Mouse (Mus musculus): Measurements from ENCODE around the gene Cox8a. TPM values are rescaled to one million over a fixed set of nuclear protein-coding genes. Genes with fewer than 3 reads are reported as not detected.

Cox8a gene
- total RNA-seq, 2 experiments from 2014 or later, result 661 to 717 TPM

DNA sequence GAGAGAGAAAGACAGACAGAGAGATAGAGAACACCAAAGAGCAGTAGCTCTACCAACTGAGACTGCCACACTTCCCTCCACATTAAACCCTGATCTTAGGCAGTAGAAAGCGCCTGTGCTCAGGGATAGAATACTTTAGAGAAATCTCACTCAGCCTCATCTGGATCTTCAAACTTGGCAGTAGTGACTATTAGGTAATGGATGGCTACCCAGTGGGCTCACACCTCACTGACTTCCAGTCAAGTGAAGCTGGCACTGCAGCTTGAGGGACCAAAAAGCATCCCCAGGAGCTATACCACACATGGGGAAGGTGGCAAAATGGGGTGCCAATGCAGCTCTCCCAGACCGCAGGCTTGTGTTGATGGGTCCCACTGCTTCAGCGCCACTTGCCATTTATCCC lies 6.8 kb upstream of the Cox8a start:
- intact Hi-C loops (cut with DNase I), result no loop called here
- no peak for DNase-seq

- intact Hi-C loops (cut with DNase I), result no loop called here
- DNase-seq, result peak; percentile 29 to 36
These were observed 6.1 kb upstream of the Cox8a start for GRCm38 (mm10) chr19:7223488-7223887.

GRCm38 (mm10) chr19:7222196-7222595 lies 4.8 kb upstream of the Cox8a start:
- intact Hi-C loops (cut with DNase I), result no loop called here

DNA sequence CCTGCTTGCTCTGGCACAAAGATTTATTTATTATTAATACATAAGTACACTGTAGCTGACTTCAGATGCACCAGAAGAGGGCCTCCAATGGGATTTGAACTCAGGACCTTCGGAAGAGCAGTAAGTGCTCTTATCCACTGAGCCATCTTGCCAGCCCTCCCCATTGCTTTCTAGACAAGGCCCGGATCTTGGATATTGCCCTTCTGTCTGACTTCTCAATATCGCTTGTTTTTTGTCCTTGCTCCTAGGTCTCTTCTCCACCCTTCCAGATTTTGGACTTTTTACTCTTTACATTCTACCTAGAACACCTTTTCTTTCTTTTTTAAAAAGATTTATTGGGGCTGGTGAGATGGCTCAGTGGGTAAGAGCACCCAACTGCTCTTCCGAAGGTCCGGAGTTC lies 1.3 kb upstream of the Cox8a start:
- intact Hi-C loops (cut with DNase I), result no loop called here
- no peak for DNase-seq

More at GRCm38 (mm10) chr19:7222196-7222595, 4.8 kb upstream of the Cox8a start:
- DNase-seq, result no peak

DNA sequence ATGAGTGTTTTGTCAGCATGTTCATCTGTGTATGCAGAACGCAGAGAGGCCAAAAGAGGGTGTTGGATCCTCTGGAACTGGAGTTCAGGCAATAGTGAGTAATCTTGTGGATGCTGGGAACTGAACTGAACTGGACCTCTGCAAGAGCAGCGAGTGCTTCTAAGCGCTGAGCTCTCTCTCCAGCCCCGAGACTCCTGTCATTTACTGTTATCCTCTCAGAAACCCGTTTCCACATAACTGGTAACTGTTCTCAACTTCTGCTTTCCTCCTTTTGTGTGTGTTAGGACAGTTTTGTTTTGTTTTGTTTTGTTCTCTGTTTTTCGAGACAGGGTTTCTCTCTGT lies 481 bp upstream of the Cox8a start:
- intact Hi-C loops (cut with DNase I), result no loop called here
- no peak for DNase-seq

GRCm38 (mm10) chr19:7214484-7214883 lies 2.9 kb downstream of the Cox8a start:
- peak in 1 of 2 experiments; percentile 35 for DNase-seq
- intact Hi-C loops (cut with DNase I), result no loop called here

- no peak for DNase-seq
- intact Hi-C loops (cut with DNase I), result no loop called here
These were observed 4.4 kb downstream of the Cox8a start for GRCm38 (mm10) chr19:7213010-7213409.

DNA sequence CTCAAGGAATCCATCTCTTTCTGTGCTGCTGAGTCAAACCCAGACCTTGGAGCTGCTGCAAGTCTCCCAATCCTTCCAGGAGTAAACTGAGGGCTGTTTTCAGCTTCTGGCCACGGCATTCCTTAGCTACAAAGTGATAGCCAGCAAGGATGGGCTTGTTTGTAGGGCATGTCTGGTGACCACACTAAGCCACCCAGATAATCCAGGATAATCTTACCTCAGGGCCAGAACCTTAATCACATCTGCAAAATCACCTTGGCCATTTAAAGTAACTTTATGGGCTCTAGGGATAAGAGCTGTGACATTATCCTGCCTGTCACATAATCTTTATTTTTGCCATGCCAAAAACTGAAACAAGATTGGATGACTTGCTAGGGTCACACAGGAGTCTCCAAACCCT lies 5.2 kb downstream of the Cox8a start:
- DNase-seq, result no peak
- intact Hi-C loops (cut with DNase I), result no loop called here

DNA sequence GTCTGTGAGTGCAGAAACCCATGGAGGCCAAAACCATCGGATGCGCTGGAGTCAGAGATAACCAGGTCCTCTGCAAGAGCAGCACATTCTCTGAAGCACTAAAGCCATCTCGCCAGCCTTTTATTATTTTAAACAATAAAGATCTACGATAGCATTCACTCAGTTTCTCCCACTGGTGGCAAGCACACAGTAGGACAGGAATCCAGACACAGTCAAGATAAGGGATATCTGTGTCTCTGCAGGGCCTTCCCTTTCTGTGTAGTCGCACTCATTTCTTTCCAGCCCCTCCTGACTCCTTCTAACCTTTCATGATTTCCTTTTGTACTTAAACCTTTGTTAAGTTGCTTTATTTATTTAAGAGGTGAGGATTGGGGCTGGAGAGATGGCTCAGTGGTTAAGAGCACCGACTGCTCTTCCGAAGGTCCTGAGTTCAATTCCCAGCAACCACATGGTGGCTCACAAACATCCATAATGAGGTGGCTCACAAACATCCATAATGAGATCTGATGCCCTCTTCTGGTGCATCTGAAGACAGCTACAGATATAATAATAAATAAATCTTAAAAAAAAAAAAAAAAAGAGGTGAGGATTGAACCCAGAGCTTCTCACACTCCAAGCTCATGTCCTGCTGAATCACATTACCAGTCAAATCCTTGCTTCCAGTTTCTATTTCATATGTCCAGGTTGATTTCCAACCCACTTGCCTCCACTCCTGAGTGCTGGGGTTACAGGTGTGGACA lies 7.3 kb downstream of the Cox8a start:
- intact Hi-C loops (cut with DNase I), result no loop called here
- DNase-seq, result no peak

DNA sequence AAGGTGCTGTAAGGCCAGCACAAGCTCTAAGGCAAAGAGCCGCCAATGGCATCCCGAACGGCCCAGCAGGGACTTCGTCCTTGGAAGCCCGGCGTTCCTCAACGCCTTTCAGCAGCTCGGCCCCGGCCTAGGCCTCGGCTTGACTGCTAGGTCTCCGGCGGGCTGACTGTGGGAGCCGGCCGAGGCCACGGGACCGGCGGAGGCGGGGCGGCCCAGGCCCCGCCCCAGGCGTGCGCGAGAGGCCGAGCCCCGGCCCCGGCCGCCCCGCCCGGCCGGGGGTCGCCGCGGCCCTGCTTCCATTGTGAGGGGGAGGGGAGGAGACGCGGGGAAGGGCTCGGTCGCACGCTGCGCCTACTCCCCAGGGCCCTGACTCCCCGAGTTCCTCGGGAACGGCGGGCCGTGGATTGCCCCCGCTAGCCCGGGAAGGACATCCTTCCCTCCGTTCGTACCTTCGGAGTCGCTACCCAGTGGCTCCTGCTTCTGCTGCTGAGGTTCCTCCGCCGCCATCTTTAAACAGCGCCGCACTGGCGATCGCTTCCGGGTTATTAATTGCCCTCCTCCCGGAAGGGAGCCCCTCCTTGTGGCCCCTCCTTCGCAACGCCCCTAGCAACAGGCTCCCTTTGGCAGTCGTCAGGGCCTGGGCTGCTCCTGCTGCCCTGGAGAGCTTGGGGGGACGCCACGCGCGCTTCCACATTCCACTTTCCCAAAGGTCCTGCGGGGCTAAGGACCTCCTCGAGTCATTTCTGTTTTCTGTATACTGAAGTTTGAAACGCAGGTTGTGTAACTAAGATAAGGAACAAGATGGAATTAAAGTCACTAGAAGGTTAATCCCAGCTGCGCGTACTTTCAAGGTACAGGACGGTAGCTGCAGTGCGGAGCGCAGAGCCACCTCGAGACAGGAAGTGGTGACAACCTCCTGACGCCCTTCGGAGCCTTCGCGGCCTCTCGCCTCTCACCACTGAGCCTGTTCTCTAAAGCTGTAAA lies 11.4 kb downstream of the Cox8a start, which contains the start of gene Otub1:
Gene Otub1 (minus strand): TSS at position 564 of the 984 bp plus-strand sequence.
- DNase-seq, result peak; percentile 95 to 96
- intact Hi-C loops (cut with DNase I), result no loop called here

- DNase-seq, result no peak
- intact Hi-C loops (cut with DNase I), result no loop called here
These were observed 12.1 kb downstream of the Cox8a start for GRCm38 (mm10) chr19:7205326-7205725.

DNA sequence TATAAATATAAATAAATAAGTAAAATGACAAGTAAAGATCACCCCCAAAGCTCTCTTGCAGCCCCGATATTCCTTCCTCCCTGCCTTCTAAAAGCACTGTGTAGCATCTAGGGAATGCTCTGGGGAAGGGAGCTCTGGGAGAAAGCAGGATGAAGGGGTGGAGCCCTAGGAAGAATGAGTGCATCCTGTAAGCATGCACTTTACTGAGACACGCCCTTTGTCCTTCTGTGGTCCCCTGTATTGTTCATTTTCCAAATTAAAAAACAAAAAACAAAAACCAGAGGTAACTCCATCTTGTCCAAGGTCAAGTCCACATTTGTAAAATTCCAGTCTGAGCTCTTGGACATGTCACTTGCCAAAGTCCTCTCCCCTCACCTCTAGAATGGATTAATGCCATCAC lies 12.5 kb downstream of the Cox8a start:
- DNase-seq, result no peak
- intact Hi-C loops (cut with DNase I), result no loop called here

DNA sequence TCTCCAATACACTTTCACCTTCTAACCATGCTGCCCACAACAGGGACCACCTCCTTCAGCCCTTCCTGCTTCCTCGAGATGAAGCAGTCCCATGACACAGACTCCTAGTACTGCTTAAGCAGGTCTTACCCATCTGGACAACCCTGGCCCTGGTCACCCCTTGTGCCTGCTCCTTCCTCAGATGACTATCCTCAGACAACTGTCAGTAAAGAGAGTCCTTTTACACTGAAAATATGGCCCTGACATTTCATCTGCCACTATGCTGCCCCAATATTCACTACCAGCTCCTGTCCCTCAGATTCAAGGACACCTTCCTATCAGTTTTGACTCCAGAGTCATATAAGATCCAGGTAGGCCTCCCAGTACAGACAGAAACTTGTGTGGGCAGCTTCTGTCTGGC lies 17.0 kb downstream of the Cox8a start:
- no peak for DNase-seq
- intact Hi-C loops (cut with DNase I), result no loop called here

GRCm38 (mm10) chr19:7199089-7199488 lies 18.3 kb downstream of the Cox8a start:
- DNase-seq, result no peak
- intact Hi-C loops (cut with DNase I), result loop anchor here (2.0 kb wide), 1 partner anchor 32 kb away; no protein-coding TSS in a partner anchor

- no peak for DNase-seq
- intact Hi-C loops (cut with DNase I), result no loop called here
These were observed 20.0 kb downstream of the Cox8a start for GRCm38 (mm10) chr19:7197445-7197844.

- intact Hi-C loops (cut with DNase I), result loop anchor here (1.0 kb wide), 2 partner anchors 129 to 133 kb away; no protein-coding TSS in a partner anchor
- DNase-seq, result no peak
These were observed 20.6 kb downstream of the Cox8a start for GRCm38 (mm10) chr19:7196741-7197270.

DNA sequence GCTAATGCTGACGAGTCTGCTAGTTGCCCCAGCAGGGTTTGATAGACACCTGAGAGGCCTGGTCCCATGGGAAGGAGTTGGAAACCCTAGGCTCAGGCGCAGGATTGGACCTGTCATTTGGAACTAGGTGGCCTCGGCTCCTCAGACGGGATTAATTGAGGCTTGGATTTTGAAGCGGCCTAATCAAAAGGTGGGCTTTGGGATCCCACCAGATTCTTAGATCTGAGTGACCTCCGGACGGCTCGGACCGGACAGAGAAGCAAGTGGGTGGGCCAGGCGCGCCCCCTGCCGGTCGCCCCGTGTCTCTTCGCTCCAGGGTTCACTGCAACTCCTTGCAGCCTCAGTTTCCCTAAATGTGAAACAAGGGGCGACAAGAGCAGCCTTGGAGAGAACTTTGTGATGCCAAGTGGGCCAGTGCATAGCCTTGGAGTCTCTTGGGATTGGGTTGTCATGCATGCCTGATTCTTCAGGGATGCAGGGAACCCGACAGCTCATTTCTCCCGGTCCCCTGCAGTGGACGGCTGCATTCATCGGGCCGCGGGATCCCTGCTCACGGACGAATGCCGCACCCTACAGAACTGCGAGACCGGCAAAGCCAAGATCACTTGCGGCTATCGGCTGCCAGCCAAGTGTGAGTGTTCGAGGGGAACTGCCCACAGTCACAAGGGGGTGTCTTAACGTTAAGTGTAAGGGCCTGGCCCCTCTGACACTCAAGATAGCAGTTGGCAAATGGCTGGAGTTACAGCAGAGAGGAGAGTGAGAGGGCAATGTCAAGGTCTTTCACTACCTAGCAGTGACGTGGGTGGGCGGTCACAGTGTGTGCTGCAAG lies 21.3 kb downstream of the Cox8a start:
- DNase-seq, result peak; percentile 70 to 78
- intact Hi-C loops (cut with DNase I), result loop anchor here (1.0 kb wide), 2 partner anchors 128 to 132 kb away; no protein-coding TSS in a partner anchor

DNA sequence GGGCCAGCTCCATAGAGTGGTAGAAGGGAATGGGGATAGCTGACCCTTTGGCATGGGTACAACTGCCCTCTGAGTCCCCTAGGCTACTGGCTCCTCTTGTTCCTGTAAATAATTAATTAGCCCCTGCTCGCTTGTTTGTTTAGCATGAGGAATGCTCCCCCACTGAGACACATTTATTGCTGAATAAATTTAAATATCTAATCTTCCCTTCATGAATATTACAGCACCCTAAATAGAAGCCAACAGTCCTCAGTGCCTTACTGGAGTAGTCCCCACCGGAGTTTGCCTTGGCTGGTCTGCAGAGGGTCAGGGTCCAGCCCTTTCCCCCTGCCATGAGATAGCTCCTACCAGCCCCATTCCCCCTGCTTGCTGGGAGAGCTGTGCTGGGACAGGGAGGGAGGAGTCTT lies 24.9 kb downstream of the Cox8a start:
- intact Hi-C loops (cut with DNase I), result no loop called here
- no peak for DNase-seq

GRCm38 (mm10) chr19:7191639-7192038 lies 25.8 kb downstream of the Cox8a start:
- intact Hi-C loops (cut with DNase I), result no loop called here
- no peak for DNase-seq

DNA sequence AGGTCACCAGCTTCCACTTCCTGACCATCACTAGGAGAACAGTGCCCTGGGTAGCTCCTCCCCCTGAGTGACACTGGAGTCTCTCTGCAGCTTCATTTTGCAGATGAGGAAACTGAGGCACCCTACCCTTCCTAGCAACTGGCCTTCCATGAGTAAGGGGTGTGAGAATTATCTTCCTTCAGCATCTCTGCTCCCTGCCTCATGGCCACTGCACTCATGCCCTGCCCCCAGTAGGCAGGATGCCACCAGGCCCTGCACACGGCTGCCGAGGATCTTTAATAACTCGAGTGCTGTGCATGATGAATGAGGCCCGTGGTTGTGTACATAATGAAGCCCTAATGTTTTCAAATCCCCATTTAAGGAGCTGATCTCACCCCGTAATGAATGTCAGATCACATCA lies 26.4 kb downstream of the Cox8a start:
- no peak for DNase-seq
- intact Hi-C loops (cut with DNase I), result no loop called here

Measured in heart, postnatal 10 days (tissue).